Mouse (Mus musculus): ENCODE measurements around the gene Ubn2. TPM values are rescaled to one million over a fixed set of nuclear protein-coding genes. Genes with fewer than 3 reads are reported as not detected.
"Not testable (repeated sequence)": the region's sequence is repeated elsewhere in the genome, so short reads cannot be mapped to it uniquely, and the experiment has no call there.

Gene Ubn2
- 26.7 and 27.3 TPM in 2 replicates for polyA plus RNA-seq (2014; fragmentation: Nextera tagmentation; extraction: Ambion mirVana)

- Histone ChIP-seq H3K27me3 (ENCODE audit: control insufficient read depth, insufficient read depth, low read length) (no peaks in the 10 kb centered on the region), H3K9ac (replicated peaks; ENCODE audit: low read length) (peak within 1 kb of the TSS; percentile 91), H3K4me1 (ENCODE audit: control insufficient read depth, insufficient read depth, low read length) (peaks cover 13% of the 10 kb centered on the region), H3K9me3 (ENCODE audit: control insufficient read depth, low read length) (no peaks in the 10 kb centered on the region), H3K4me3 (replicated peaks; ENCODE audit: low read depth, low read length) (peak within 1 kb of the TSS; percentile 99), H3K4me2 (ENCODE audit: low read length) (peak within 1 kb of the TSS; percentile 71), H3K36me3 (ENCODE audit: control insufficient read depth, insufficient read depth, low read length) (no peaks in the 10 kb centered on the region), H3K27ac (replicated peaks; ENCODE audit: low read depth, low read length) (peak within 1 kb of the TSS; percentile 97)
- under 1% methylated on average over 64 of the region's 64 CpGs for WGBS
- DNase-seq (peak; percentile 100), ATAC-seq (ENCODE audit: low FRiP score, low TSS enrichment) (peak; percentile 98)
Measured at GRCm38 (mm10) chr6:38433261-38434033, at the start of gene Ubn2. Ubn2 (plus strand) TSS chr6:38433950.

DNA sequence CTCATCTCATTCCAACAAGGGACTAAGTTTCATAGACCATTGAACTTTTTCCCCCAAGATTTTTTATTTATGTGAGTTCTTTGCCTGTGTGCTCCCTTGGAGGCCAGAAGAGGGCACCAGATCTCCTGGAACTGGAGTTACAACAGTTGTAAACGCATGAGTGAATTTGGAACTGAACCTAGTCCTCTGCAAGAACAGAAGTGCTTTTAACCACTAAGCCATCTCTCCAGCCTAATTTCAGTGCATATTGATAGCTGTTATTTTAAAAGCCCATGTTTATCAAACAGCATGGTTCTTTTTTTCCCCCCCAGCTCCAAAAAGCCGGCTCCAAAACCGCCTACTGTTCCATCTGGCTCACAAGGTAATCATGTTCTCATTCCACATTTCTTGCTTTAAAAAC lies 44.1 kb upstream of the Ubn2 start:
- no peaks in the 10 kb centered on the region for H3K4me1 ChIP-seq (ENCODE audit: control insufficient read depth, insufficient read depth, low read length)
- no peak overlapping the region for H3K4me3 ChIP-seq (replicated peaks; ENCODE audit: low read depth, low read length)
- H3K36me3 ChIP-seq (ENCODE audit: control insufficient read depth, insufficient read depth, low read length) = peaks cover 34% of the 10 kb centered on the region
- 81% methylated on average over 3 of the region's 3 CpGs for WGBS
- H3K27ac ChIP-seq (replicated peaks; ENCODE audit: low read depth, low read length) = no peak overlapping the region
- no peaks in the 10 kb centered on the region for H3K9me3 ChIP-seq (ENCODE audit: control insufficient read depth, low read length)
- H3K4me2 ChIP-seq (ENCODE audit: low read length) = no peak overlapping the region
- ATAC-seq (ENCODE audit: low FRiP score, low TSS enrichment) (no peak), DNase-seq (peak; percentile 50)
- no peak overlapping the region for H3K9ac ChIP-seq (replicated peaks; ENCODE audit: low read length)
- H3K27me3 ChIP-seq (ENCODE audit: control insufficient read depth, insufficient read depth, low read length) = no peaks in the 10 kb centered on the region

GRCm38 (mm10) chr6:38432457-38432856 lies 1.3 kb upstream of the Ubn2 start:
- H3K9ac ChIP-seq (replicated peaks; ENCODE audit: low read length); H3K36me3 ChIP-seq (ENCODE audit: control insufficient read depth, insufficient read depth, low read length): not testable (repeated sequence)
- H3K27ac ChIP-seq (replicated peaks; ENCODE audit: low read depth, low read length) = peak overlapping the region; percentile 92; the same call in 1 of the 2 replicates

DNA sequence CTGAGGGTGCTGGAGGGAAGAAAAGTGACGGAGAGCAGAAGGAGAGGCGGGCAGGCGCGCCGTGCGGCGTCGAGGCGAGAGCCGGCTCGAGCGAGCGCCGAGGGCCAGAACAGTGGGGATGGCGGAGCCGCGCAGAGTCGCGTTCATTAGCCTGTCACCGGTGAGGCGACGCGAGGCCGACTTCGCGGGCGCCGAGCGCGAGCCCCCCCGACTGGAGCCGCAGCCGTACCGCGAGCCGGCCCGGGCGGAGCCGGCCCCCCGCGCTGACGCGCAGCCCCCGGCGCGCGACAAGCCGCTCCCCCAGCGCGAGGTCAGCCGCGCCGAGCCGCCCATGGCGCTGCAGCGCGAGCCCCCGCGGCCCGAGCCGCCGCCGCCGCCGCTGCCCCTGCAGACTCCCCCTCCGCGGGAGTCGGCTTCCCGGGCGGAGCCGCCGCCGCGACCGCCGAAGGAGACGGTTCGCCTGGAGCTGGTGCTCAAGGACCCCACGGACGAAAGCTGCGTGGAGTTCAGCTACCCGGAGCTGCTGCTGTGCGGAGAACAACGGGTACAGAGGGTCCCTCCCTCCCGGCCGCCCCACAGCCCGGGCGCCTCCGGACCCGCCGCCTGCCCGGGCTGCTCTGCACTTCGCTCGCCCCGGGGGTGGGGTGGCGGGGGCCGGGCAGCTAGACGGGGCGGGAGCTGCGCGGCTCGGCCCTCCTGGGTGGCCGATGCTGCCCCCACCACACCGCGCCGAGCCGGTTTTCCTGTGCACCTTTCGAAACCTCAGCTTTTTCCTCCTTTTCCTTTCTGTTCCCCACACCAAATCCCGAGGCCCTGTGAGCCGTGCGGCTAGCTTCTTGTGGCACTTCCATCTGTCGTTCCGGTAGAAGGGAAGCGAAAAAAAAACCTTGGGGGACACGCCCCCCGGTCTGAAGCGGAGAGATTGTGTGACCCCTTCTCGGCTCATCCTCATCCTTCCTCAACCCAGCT lies 589 bp downstream of the Ubn2 start:
- H3K36me3 ChIP-seq (ENCODE audit: control insufficient read depth, insufficient read depth, low read length) = no peaks in the 10 kb centered on the region
- peak overlapping the region; percentile 91 for H3K9ac ChIP-seq (replicated peaks; ENCODE audit: low read length)
- under 1% methylated on average over 97 of the region's 118 CpGs for WGBS
- peak overlapping the region; percentile 97 for H3K27ac ChIP-seq (replicated peaks; ENCODE audit: low read depth, low read length)
- peak; percentile 82 for ATAC-seq (ENCODE audit: low FRiP score, low TSS enrichment)
- H3K4me2 ChIP-seq (ENCODE audit: low read length) = peak overlapping the region; percentile 71
- DNase-seq = peak; percentile 77
- peak overlapping the region; percentile 99 for H3K4me3 ChIP-seq (replicated peaks; ENCODE audit: low read depth, low read length)
- peaks cover 13% of the 10 kb centered on the region for H3K4me1 ChIP-seq (ENCODE audit: control insufficient read depth, insufficient read depth, low read length)
- H3K9me3 ChIP-seq (ENCODE audit: control insufficient read depth, low read length) = no peaks in the 10 kb centered on the region
- H3K27me3 ChIP-seq (ENCODE audit: control insufficient read depth, insufficient read depth, low read length) = no peaks in the 10 kb centered on the region

More at GRCm38 (mm10) chr6:38432457-38432856, 1.3 kb upstream of the Ubn2 start:
- peaks cover 13% of the 10 kb centered on the region for H3K4me1 ChIP-seq (ENCODE audit: control insufficient read depth, insufficient read depth, low read length)
- H3K9me3 ChIP-seq (ENCODE audit: control insufficient read depth, low read length); ATAC-seq (ENCODE audit: low FRiP score, low TSS enrichment); H3K27me3 ChIP-seq (ENCODE audit: control insufficient read depth, insufficient read depth, low read length); DNase-seq: not testable (repeated sequence)
- WGBS = 77% methylated on average over 5 of the region's 5 CpGs
- H3K4me2 ChIP-seq (ENCODE audit: low read length) = peak overlapping the region; percentile 70
- H3K4me3 ChIP-seq (replicated peaks; ENCODE audit: low read depth, low read length) = peak overlapping the region; percentile 99; the same call in 1 of the 2 replicates

DNA sequence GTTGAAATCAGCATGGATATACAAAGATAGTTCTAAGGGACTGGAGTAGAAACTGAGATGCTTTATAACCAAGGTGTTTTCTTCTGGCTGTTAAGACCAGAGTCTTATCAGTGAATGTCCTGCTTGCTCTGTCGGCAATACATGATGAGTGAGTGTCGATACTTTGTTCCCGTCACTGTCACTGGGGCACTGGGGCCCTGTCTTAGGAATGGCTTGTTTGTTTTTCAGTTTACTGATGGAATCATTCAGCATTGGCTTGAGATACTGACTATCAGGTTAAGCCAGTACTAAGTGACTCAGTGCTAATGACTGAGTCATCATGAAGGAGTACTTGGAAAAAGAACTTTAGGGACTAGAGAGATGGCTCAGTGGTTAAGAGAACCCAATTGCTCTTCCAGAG lies 10.1 kb downstream of the Ubn2 start:
- peaks cover 61% of the 10 kb centered on the region for H3K36me3 ChIP-seq (ENCODE audit: control insufficient read depth, insufficient read depth, low read length)
- no peak overlapping the region for H3K4me2 ChIP-seq (ENCODE audit: low read length)
- DNase-seq (no peak), ATAC-seq (ENCODE audit: low FRiP score, low TSS enrichment) (no peak)
- 92% methylated on average over 3 of the region's 3 CpGs for WGBS
- no peaks in the 10 kb centered on the region for H3K27me3 ChIP-seq (ENCODE audit: control insufficient read depth, insufficient read depth, low read length)
- H3K4me1 ChIP-seq (ENCODE audit: control insufficient read depth, insufficient read depth, low read length) = no peaks in the 10 kb centered on the region
- no peak overlapping the region for H3K4me3 ChIP-seq (replicated peaks; ENCODE audit: low read depth, low read length)
- H3K27ac ChIP-seq (replicated peaks; ENCODE audit: low read depth, low read length) = no peak overlapping the region
- no peak overlapping the region for H3K9ac ChIP-seq (replicated peaks; ENCODE audit: low read length)
- H3K9me3 ChIP-seq (ENCODE audit: control insufficient read depth, low read length) = no peaks in the 10 kb centered on the region

- Histone ChIP-seq H3K4me3 (replicated peaks; ENCODE audit: low read depth, low read length) (no peak overlapping the region), H3K4me2 (ENCODE audit: low read length) (no peak overlapping the region), H3K27ac (replicated peaks; ENCODE audit: low read depth, low read length) (no peak overlapping the region), H3K27me3 (ENCODE audit: control insufficient read depth, insufficient read depth, low read length) (no peaks in the 10 kb centered on the region), H3K4me1 (ENCODE audit: control insufficient read depth, insufficient read depth, low read length) (no peaks in the 10 kb centered on the region), H3K9ac (replicated peaks; ENCODE audit: low read length) (no peak overlapping the region), H3K36me3 (ENCODE audit: control insufficient read depth, insufficient read depth, low read length) (peaks cover 66% of the 10 kb centered on the region), H3K9me3 (ENCODE audit: control insufficient read depth, low read length) (no peaks in the 10 kb centered on the region)
- DNase-seq = no peak
- no peak for ATAC-seq (ENCODE audit: low FRiP score, low TSS enrichment)
- WGBS = 91% methylated on average over 2 of the region's 2 CpGs
Measured at GRCm38 (mm10) chr6:38448295-38448694, 14.5 kb downstream of the Ubn2 start.

DNA sequence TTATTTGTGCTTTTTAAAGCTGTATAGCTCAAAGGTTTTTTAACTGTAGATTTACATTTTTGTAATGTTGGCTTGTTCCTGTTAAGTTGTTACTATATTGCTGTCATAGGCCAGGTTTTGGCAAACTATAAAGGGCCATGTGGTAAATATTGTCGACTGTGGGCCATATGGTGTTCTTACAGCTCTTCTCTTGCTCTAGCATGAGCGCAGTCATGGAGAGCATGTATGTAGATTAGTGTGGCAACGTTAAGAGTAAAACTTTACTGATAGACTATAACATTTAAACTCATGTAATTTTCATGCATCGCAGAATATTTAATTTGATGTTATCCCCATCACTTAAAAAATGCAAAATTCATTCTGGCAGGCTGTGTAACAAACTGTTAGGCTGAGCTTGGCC lies 19.3 kb downstream of the Ubn2 start:
- no peaks in the 10 kb centered on the region for H3K27me3 ChIP-seq (ENCODE audit: control insufficient read depth, insufficient read depth, low read length)
- H3K9me3 ChIP-seq (ENCODE audit: control insufficient read depth, low read length) = no peaks in the 10 kb centered on the region
- H3K27ac ChIP-seq (replicated peaks; ENCODE audit: low read depth, low read length) = no peak overlapping the region
- peaks cover 66% of the 10 kb centered on the region for H3K36me3 ChIP-seq (ENCODE audit: control insufficient read depth, insufficient read depth, low read length)
- no peaks in the 10 kb centered on the region for H3K4me1 ChIP-seq (ENCODE audit: control insufficient read depth, insufficient read depth, low read length)
- H3K9ac ChIP-seq (replicated peaks; ENCODE audit: low read length) = no peak overlapping the region
- no peak overlapping the region for H3K4me2 ChIP-seq (ENCODE audit: low read length)
- WGBS = 93% methylated on average over 4 of the region's 4 CpGs
- ATAC-seq (ENCODE audit: low FRiP score, low TSS enrichment) (no peak), DNase-seq (no peak)
- H3K4me3 ChIP-seq (replicated peaks; ENCODE audit: low read depth, low read length) = no peak overlapping the region

DNA sequence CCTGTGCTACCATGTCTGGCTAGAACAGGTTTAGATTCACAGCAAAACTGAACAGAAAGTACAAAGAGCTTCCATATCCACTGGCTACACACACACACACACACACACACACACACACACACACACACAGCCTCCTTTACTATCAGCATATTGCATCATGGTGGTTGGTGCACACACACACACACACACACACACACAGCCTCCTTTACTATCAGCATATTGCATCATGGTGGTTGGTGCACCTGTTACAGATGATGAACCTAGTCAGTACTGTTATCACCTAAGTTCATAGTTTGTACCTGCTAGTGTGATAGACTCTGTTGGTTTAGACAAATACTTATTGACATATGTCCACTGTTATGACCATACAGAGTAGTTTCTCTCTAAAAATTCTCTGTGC lies 22.7 kb downstream of the Ubn2 start:
- not testable (repeated sequence) for H3K4me1 ChIP-seq (ENCODE audit: control insufficient read depth, insufficient read depth, low read length); H3K27ac ChIP-seq (replicated peaks; ENCODE audit: low read depth, low read length); H3K27me3 ChIP-seq (ENCODE audit: control insufficient read depth, insufficient read depth, low read length); H3K9ac ChIP-seq (replicated peaks; ENCODE audit: low read length); ATAC-seq (ENCODE audit: low FRiP score, low TSS enrichment); H3K4me3 ChIP-seq (replicated peaks; ENCODE audit: low read depth, low read length); H3K9me3 ChIP-seq (ENCODE audit: control insufficient read depth, low read length); H3K4me2 ChIP-seq (ENCODE audit: low read length); DNase-seq
- peaks cover 63% of the 10 kb centered on the region for H3K36me3 ChIP-seq (ENCODE audit: control insufficient read depth, insufficient read depth, low read length)

Measured in midbrain, embryonic 14.5 days (tissue).